Mouse (Mus musculus) right cerebral cortex, postnatal 36 days (tissue): ENCODE results near the gene Tmem178b.
A peak's percentile ranks its signal among the peaks of the same experiment; 100 is the strongest.

Experiments used
- DNase-seq, 2 experiments: peaks; one replicate each; pipeline ENCODE4 v3.0.0; 2022; ENCODE audit warnings: low spot score in 2 of 2, mixed read lengths in 1 of 2

Tmem178b gene

DNA sequence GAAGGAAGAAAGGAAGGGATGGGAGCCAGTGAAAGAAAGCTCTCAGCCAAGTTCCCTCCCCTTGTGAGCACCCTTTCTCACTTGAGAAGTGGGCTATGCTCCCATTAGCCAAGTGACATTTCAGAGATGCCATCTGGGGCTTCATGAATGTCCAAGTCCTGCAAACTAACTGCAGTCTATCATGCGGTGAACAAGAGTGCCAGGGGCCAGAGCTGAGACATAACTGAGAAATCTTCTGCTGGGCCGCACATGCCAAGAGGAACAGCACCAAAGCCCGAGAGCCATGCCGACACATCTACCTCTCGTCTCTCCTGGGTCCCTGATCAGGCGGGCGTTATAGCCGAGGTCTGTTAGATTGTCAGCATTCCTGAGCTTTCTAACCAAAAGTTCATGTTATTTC, 279.2 kb downstream of the Tmem178b start:
- no peak for DNase-seq

DNA sequence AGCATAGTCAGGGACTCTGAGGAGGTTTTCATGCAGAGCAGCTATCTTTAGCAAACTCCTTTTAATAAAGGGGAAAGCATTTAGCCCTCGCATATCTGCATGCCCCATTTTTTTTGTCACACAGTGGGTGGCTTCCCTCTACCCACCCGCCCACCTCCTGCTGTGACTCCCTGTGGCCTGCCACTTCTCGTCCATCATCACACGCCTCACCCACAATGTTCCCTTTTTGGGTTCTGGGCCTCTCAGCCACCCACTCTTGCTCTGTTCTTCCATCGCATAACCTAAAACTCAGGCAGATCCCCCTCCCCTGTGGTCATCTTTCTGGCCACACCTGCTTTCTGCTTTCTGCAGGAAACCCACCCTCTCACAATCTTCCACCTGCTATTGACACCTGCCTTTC, 288.3 kb downstream of the Tmem178b start:
- DNase-seq = peak; percentile 32 to 76

DNA sequence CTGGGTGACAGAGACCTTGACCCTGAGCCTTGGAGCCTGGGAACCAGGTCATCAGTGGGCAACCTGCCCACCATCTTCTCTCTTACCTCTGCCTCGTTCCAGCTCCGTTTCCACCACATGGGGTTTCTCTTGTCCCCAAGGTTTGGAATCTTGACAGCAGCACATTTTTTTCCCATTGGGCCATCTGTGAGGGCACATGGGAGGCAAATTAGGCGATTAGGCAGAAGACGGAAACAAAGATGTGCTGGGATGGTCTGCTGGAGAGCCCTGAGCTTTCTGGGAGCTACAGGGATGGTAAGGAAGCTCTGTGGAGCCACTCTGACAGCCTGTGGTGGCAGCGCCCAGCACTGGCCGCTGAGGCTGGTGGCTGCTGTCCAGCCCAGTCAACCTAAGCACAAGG, 300.5 kb downstream of the Tmem178b start:
- no peak for DNase-seq

DNA sequence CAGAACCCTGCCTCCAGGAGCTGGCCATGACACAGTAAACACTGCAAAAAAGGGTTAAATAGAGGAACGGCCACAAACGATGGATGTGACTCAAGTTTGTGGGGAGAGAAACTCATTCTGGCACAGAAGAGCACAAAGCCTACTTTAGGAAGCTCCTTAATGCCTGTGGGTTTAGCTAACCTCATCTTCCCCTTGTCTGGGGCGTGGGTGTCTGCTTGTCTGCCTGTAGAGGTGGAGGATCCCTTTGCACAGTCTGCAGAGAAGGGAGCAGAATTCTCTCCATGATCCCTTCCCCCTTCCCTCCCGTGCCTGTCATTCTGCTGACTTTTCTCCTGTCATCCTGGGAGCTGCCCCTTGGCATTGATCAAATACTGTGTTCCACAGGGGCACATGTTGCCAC, 304.8 kb downstream of the Tmem178b start:
- peak; percentile 37 to 73 for DNase-seq

DNA sequence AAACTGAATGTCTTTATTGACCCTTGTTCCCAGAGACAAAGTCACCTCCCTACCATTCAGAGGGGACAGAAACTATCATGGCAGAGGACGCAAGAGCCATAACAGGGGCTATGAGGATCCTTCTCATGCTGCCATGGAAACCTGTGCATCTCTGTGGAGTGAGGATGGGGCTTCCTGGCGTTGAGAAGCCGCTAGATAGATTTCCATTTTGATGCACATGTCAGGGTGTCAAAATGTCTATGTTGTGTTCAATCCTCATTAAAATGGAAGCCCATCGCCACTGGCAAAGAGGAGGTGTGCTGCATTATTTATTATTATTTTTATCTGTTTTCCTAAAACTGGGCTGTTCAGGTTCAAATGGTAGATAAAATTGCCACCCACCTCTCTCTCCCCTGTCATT, 307.5 kb downstream of the Tmem178b start:
- DNase-seq = no peak

DNA sequence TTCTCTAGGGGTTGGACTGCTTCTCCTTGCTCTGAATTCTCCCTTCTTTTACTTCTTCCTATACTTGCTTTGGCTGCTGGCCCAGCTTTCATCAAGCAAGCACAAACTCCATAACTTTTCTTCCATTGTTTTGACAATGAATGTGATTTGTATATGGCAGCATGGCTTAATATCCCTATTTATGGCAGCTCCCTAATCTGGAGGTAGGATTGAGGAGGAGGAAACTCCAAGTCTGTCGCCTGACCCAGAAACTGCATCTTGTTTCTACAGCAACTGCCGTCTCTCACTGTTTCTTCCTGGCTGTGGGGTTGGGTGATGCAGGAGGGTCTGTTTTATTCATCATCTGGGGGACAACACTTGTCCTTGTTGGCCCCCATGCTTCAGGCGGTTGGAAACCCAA, 327.6 kb downstream of the Tmem178b start:
- no peak for DNase-seq

DNA sequence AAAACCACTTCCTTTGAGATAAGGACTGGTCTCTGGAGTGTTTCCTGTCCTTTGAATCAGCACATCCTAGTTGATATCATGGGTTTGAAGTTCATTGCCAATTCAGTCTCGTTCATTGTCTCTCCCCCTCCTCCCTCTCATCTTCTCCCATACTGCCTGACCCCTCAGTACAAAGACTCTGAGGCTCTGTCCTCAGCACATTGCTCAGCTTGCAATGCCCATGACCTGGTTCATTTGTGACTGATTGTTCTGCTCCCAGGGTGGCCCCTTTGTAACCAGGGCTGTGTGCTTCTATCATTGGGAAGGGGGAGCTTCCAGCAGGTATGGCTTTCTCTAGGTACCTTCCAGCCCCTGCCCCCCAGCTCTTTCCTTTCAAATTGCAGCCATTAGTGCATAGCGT, 329.5 kb downstream of the Tmem178b start:
- no peak for DNase-seq

DNA sequence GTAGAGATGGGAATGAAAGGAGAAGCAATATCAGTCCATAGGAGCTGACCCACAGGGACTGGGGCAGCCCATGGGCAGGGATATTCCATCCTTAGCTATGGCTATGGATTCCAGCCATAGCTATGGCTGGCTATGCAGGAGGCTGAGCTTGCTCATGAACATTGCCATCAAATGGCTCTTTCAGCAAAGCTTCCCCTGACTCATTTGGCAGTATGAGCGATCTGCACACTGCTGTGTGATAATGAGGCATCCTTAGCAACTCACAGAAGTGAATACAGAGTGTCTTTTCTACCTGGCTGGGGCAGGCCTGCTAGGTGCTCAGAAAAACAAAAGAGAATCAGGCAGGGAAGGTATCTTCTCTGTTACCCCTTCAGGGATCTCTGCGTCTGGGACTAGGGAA, 332.3 kb downstream of the Tmem178b start:
- no peak for DNase-seq

DNA sequence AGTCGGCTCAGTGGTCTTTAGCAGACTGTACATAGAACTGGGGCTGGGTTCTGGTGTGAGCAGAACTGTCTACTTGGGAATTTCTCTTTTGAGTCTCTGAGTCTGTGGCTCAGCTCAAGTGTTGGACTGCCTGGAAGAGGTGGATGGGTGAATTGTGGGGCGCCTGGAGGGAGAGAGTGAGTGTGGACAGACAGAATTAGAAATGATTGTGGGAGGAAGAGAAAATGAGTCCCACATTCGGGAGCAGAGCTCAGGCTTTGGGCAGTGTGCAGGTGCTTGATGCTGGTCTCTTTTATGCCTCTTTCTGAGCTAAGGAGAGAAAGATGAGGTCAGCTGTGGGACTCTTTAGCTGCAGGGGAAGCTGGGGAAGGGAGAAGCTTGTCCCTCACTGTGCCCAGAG, 334.9 kb downstream of the Tmem178b start:
- no peak for DNase-seq

DNA sequence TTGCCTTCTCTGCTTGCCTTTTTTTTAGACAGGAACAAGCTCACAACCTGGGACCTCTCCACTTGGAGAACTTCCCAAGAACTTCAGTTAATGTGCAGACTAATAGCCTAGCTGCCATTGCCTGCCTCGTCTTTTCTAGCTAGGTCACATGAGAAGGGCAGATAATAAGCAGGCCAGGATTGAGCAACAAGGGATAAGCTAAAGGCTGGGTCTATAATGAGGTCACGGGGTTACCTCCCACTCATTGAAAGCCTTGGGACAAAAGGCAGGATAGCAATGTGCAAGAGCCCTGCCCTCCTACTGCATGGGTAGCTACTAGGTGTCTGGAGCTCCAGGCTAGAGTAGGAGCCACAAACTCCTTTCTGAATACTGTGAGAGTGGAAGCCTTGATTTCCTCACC, 336.1 kb downstream of the Tmem178b start:
- no peak for DNase-seq

DNA sequence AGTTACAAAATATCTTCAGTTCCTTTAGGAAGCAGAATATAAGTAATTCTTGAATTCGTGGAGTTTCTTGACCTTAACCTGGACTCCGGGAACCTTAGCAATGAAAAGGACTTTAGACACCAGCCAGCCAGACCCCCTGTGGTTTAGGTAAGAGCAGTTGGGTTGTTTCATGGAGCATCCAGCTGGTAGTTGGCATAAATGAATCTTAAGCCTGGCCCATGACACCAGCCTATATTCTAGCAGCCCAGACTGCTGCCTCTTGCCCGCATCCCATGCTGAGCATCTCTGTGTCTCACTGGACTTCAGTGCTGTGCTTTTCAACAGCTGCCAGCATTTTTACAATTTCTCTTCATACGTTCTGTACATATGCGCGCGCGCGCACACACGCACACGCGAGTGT, 344.1 kb downstream of the Tmem178b start:
- no peak for DNase-seq

DNA sequence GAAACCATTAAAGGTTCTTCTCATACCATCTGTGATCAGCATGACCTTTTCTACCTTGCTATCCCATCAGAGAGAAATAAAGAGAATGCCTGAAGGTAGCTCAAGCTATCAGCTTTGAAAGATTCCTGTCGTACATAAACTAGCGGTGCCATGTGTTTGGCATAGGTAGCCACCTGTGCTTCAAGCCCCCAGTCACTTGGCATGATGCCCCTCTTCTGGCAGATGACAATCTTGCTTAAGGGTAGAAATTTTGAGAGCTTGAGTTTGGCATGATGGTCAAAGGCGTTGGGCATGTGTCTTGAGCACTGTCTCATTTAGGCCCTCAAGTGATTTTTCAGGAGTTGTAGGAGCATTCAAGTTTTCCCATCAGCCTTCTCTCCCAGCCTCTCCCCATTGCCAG, 344.6 kb downstream of the Tmem178b start:
- no peak for DNase-seq

DNA sequence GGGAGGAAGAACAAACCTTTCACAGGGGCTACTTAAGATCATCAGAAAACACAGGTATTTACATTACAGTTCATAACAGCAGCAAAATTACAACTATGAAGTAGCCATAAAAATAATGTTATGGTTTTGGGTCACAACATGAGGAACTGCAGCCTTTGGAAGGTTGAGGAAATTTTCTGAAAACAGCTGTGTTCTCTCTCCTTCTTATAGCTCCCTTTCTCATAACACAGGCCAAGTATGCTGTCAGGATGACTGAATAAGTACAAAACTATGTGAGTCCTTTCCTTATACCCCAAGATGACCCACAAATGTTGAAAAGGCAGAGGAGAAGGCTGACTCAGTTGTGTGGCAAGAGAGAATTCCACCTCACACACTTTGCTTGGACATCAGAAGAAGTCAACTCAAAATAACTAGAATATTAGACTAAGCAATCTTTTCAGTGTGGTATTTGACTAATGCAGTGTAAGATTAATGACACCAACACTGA, 347.6 kb downstream of the Tmem178b start:
- no peak for DNase-seq

DNA sequence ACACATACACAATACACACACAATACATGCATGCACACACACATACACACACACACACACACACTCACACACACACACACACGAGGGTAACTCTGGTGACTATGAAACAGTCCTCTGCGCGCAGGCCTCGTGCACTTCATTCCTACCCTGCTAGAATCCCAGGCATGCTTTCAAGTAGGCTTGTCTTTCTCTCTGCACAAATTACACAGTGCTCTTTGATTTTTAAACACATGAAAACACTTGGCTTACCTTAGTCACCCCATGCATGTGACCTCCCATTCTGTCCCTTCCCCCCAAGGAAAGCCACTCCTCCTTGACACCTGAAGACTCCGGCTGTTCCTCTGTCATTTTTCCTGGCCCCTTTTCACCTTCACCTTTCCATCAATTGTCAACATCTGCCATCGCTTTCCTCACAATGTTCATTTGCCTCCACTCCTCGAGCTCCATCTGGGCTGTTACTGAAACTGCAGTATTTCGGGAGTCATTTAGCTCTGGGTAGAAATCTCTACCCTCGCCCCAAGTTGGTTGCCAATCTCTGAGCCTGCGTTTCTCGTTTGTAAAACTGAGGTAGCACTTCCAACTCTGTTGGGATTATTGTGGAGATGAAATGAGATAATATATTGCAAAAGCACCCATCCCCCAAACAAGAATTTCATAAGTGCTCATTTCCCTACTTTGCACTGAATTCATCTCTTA, 352.7 kb downstream of the Tmem178b start:
- no peak for DNase-seq

DNA sequence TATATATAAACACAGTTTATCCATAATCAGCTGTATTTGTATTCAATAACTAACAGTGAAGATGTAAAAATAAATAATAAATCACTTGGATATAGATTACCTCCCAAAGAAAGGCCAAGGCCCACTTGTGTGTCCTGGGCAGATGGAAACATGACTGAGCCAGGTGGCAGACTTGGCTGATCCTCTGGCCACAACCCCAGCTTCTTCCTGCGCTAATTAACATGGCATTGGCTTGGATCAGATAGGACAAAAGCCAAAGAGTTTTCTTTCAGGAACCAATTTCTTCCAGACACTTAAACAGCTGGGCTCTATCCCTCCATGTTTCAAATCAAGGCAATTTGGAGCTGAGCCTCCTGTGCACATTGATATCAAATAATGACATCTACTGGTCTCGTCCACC, 355.9 kb downstream of the Tmem178b start:
- DNase-seq = no peak

DNA sequence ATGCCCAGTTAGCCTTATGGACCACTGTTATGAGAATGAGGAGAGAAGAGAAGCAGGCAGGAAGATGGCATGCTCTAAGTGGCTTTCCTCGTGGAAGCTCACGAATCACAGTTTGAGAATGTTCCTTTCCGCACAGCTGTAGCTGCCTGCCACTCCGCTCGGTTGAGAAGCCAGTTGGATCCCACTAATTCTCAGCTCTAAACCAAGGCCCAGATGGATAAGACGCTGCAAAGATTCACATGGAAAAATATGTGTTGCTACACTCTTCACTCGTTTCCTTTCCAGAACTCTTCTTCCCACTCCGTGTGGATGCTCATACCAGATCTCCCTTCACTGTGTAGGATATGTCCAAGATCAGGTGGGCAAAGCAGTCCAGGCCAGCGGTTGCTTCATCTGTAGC, 356.9 kb downstream of the Tmem178b start:
- no peak for DNase-seq

DNA sequence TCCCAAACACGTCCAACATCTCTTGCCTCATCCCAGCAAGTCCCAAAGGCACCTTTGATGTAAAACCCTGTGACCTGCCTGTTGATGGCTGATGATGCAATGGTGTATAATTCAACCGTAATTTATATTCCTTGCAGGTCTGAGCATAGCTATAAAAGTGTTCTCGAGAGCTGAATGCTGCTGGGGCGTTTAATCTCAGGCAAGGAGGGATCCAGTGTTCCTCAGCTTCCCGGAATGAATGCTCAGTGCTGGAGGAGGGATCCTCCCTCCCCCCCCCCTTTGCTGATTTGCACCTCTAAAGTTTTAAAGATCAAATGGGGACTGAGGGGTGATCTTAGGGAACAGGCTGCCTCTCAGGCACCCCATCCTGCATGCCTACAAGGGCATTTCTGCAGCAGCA, 361.0 kb downstream of the Tmem178b start:
- no peak for DNase-seq

DNA sequence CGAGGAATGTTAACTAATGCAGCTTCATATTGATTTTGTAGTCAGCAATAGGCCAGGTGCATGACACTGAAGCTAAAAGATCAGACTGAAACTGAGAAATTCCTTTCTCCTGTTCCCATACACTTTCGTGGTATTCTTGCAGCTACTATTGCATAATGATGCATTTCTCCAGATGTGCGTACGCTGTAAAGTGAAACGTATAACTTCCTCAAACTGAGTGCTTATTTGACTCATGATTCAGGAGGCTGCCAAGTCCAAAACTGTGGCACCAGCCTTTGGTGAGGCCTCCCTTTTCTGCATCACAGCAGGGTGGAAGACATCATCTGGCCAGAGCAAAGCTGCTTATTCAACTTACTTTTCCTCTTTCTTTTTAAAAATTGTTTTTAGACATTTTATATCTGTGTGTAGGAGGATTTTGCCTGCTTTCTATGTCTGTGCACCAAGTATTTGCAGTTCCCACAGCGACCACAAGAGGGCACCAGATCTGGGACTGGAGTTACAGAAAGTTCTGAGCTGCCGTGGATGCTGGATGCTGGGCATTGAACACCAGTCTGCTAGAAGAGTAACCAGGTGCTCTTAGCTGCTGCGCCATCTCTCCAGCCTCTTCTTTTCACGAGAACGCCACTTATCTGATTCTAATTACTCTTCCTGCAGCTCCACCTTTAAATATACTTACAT, 362.9 kb downstream of the Tmem178b start:
- DNase-seq = peak; percentile 48 to 53

DNA sequence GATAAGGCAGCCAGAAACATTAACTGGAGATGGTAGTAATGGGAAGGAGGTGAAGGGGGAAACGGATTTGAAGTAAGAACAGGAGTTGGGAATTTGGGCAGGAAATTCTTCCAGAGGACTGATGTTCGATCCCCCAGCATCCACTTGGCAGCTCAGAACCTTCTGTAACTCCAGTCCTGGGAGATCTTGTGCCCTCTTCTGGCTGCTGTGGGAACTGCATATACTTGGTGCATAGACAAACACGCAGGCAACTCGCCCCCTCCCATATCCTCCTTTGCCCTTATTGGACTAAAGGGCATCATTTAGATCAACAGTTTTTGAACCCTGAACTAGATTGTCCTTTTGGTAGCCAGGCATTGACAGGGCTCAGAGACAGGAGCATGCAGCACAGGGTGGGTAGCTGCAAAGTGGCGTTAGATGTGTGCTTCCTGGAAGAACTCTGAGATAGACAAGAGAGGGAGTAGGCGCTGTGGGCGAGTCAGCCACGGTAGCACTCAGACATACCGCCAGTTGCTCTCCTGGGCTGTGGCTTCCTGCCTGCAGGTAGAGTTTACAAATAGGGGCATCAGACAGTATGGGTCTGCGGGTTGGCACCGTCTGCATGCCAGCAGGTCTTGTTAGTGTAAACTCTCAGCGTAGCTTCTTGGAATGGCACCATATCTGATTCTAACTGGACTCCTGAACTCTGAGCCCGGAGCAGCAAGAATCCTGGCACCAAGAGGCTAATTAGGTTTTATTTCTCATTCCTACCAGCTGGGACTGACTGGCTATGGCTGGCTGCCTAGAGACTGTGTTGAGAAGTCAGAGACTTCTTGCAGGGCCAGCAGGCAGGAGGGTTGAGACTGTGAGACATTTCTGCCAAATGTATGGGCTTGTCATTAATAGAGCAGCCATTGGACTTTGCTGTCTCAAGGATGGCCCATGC, 364.0 kb downstream of the Tmem178b start:
- DNase-seq = peak in 1 of 2 experiments; percentile 25

DNA sequence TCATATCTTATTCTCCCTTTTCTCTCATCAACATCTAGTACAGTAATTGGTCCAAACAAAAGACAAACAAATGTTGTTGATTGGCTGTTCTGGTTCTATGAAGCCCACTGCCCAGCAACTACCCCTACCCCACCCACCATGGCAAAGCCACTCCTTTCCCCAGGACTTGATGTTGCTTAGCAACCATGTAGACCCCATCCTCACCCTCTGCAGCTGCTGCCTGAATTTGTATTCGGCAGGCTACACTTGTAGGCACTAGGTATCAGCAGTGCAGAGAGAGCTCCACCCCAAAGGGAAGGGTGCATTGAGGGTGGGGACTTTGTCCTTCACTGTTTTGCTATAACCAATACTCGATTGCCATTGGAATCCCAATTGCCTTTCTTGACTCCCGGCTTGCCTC, 365.8 kb downstream of the Tmem178b start:
- DNase-seq = no peak

DNA sequence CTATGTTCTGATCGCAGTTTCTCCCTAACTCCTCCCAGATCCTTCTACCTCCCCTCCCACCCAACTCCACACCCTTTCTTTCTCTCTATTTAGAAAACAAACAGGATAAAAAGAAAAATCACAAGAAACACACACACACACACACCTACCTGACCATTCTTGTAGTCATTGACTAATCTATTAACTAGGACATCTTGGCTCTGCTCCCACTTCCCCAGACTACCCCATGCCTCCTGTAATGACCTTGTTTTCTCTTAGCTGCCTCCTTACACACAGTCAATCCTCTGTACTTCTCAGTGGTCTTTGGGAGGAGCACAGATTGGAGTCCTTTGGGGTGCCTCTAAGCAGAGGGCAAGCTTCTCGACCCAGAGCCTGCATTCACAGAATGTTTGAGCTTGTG, 367.6 kb downstream of the Tmem178b start:
- DNase-seq = no peak

DNA sequence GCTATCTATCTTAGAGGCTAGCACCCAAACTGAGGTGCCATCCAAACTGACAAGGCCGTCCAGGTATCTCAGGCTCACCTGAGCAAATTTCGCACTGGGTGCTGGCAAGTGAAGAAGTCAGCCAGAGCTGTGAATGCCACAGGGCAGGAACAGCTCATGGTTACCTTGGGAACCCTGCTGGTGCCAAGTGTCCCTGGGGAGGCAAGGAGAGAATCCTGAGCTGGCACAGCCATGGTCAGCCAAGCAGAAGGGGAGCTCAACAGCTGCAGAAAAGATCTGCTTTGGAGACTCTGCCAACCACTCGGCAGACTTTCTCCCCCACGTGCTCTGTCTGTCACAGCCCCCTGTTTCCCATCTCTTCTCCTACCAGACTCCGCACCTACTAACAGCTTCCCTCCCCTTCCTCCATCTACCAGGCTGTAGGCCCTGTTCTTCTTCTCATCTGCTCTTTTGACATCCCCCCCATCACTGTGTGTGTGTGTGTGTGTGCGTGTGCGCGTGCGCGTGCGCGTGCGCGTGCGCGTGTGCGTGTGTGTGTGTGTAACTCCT, 374.4 kb downstream of the Tmem178b start:
- no peak for DNase-seq
